In genomic region chr7:78086566-78087008, GRCm38 (mm10) we compare ENCODE assay signal across 9 mouse cellular contexts.
DNase-seq lines count a peak whose midpoint lies in the region; ATAC-seq and TF ChIP-seq lines count a peak whose summit lies in the region.
"Had no signal": no experiment of that assay in that cellular context is flagged by ENCODE, and none has a peak within 500 bp of the region (broad histone marks: within the 10 kb centered on the region; RNA-seq: fewer than 3 reads in every experiment).

No protein-coding gene starts in this region.

- 30% methylated on average over 4 of the region's 4 CpGs for WGBS in kidney, adult 2 months
- 61% methylated on average over 4 of the region's 4 CpGs for WGBS in neural tube, embryonic 14.5 days
- 69% methylated on average over 4 of the region's 4 CpGs for WGBS in thymus, adult 2 months

- H3K4me2 ChIP-seq in neural tube, embryonic 14.5 days (ENCODE audit: low read depth, low read length) = no peak overlapping the region; the same call in 1 of the 2 replicates
- H3K4me2 ChIP-seq: stomach, embryonic 15.5 days had no signal

- no peaks in the 10 kb centered on the region for H3K36me3 ChIP-seq in kidney, adult 2 months (ENCODE audit: control insufficient read depth, insufficient read depth, low read length)
- no peaks in the 10 kb centered on the region for H3K36me3 ChIP-seq in neural tube, embryonic 14.5 days (ENCODE audit: control insufficient read depth, insufficient read depth, low read length)
- H3K36me3 ChIP-seq in thymus, adult 2 months (ENCODE audit: control insufficient read depth, insufficient read depth, low read length) = no peaks in the 10 kb centered on the region
- H3K36me3 ChIP-seq: stomach, embryonic 15.5 days had no signal

- no peak overlapping the region for H3K9ac ChIP-seq in neural tube, embryonic 14.5 days (replicated peaks; ENCODE audit: low read depth, low read length)
- H3K9ac ChIP-seq: stomach, embryonic 15.5 days had no signal

- TF ChIP-seq CTCF in kidney, adult 2 months (conservative IDR thresholded peaks at IDR 0.05; ENCODE audit: insufficient read depth, insufficient read length, low read depth, low read length) = no peak
- TF ChIP-seq CTCF in thymus, adult 2 months (IDR thresholded peaks at IDR 0.05; ENCODE audit: borderline replicate concordance, control insufficient read depth, extremely low read depth, insufficient read depth, low read length, poor library complexity) = no peak

- no peak for TF ChIP-seq POLR2A in kidney, adult 2 months (IDR thresholded peaks at IDR 0.05; ENCODE audit: low read depth, low read length)
- TF ChIP-seq POLR2A in thymus, adult 2 months (IDR thresholded peaks at IDR 0.05; ENCODE audit: control insufficient read depth, extremely low read depth, insufficient read depth, low read length, poor library complexity) = no peak

- H3K4me3 ChIP-seq in kidney, adult 2 months (ENCODE audit: insufficient read depth, low read depth, low read length) = no peak overlapping the region
- H3K4me3 ChIP-seq in neural tube, embryonic 14.5 days (ENCODE audit: low read depth, low read length) = no peak overlapping the region
- H3K4me3 ChIP-seq in thymus, adult 2 months (ENCODE audit: control insufficient read depth, insufficient read depth, low read length) = no peak overlapping the region
- H3K4me3 ChIP-seq: stomach, embryonic 15.5 days had no signal

- peak; percentile 24; the same call in 1 of the 2 replicates for ATAC-seq in neural tube, embryonic 14.5 days (ENCODE audit: low read depth)

- DNase-seq in cerebellum, postnatal 10 days = peak; percentile 49 to 50
- DNase-seq in cerebellum, adult 8-10 months = no peak
- DNase-seq in layer of hippocampus, adult 9-11 months = peak; percentile 15
- no peak for DNase-seq in layer of hippocampus, postnatal 14 days (ENCODE audit: low spot score in 2 of 2)
- DNase-seq in kidney, adult 2 months = peak; percentile 63
- no peak for DNase-seq in thymus, adult 2 months
- no peak for DNase-seq in adrenal gland, adult (ENCODE audit: inconsistent age in 2 of 2, low spot score in 1 of 2)

- no peak overlapping the region for H3K27ac ChIP-seq in kidney, adult 2 months (ENCODE audit: insufficient read depth, low read depth, low read length)
- H3K27ac ChIP-seq in neural tube, embryonic 14.5 days (ENCODE audit: low read depth, low read length) = no peak overlapping the region
- no peak overlapping the region for H3K27ac ChIP-seq in thymus, adult 2 months (ENCODE audit: control insufficient read depth, insufficient read depth, low read length)
- H3K27ac ChIP-seq: stomach, embryonic 15.5 days had no signal

- H3K9me3 ChIP-seq in neural tube, embryonic 14.5 days (ENCODE audit: control insufficient read depth, low read length) = no peaks in the 10 kb centered on the region
- H3K9me3 ChIP-seq: stomach, embryonic 15.5 days had no signal

- H3K4me1 ChIP-seq in kidney, adult 2 months (ENCODE audit: control insufficient read depth, insufficient read depth, low read length) = no peaks in the 10 kb centered on the region
- H3K4me1 ChIP-seq in neural tube, embryonic 14.5 days (ENCODE audit: control insufficient read depth, insufficient read depth, low read length) = no peaks in the 10 kb centered on the region
- H3K4me1 ChIP-seq in thymus, adult 2 months (replicated peaks; ENCODE audit: control insufficient read depth, insufficient read depth, low read length) = no peaks in the 10 kb centered on the region

- no peaks in the 10 kb centered on the region; the same call in 1 of the 2 replicates for H3K27me3 ChIP-seq in kidney, adult 2 months (replicated peaks; ENCODE audit: control insufficient read depth, insufficient read depth, low read length)
- no peaks in the 10 kb centered on the region for H3K27me3 ChIP-seq in neural tube, embryonic 14.5 days (ENCODE audit: control insufficient read depth, insufficient read depth, low read length)
- no peaks in the 10 kb centered on the region for H3K27me3 ChIP-seq in thymus, adult 2 months (ENCODE audit: control insufficient read depth, insufficient read depth, low read length)
- H3K27me3 ChIP-seq: stomach, embryonic 15.5 days had no signal

Comparison
In these comparisons a context has a peak if more than half of its experiments do, and no peak if none do; other contexts are left out.
1. DNase-seq: peak in cerebellum, postnatal 10 days (2 of 2), layer of hippocampus, adult 9-11 months (single experiment) and kidney, adult 2 months (single experiment); none in cerebellum, adult 8-10 months (single experiment), layer of hippocampus, postnatal 14 days (0 of 2), thymus, adult 2 months (single experiment) and adrenal gland, adult (0 of 2).